Mouse (Mus musculus) neural tube, embryonic 13.5 days (tissue): ENCODE data around the gene Prtg. TPM values are rescaled to one million over a fixed set of nuclear protein-coding genes. Genes with fewer than 3 reads are reported as not detected.

Experiments used
- ATAC-seq: fragments of 200-750 bp; cut with Nextera tagmentation; 2 replicates; pipeline ENCODE4 v1.8.0; 2017; ENCODE audit warnings: low read depth, mild to moderate bottlenecking, moderate TSS enrichment, moderate library complexity
- H3K27ac ChIP-seq: fragments of 300-500 bp; sonication (generic); replicated peaks from 2 replicates; pipeline ENCODE4 v1.5.1; 2015; ENCODE audit warnings: moderate library complexity, mild to moderate bottlenecking, inconsistent platforms
- H3K27me3 ChIP-seq: fragments of 300-500 bp; sonication (generic); 2 replicates; pipeline ENCODE4 v1.6.1; 2015; ENCODE audit warnings: mild to moderate bottlenecking, inconsistent platforms
- H3K36me3 ChIP-seq: fragments of 300-500 bp; sonication (generic); 2 replicates; pipeline ENCODE4 v1.6.1; 2015; ENCODE audit warnings: mild to moderate bottlenecking, inconsistent platforms
- H3K4me1 ChIP-seq: fragments of 300-500 bp; sonication (generic); replicated peaks from 2 replicates; pipeline ENCODE4 v1.6.1; 2015; ENCODE audit warnings: inconsistent platforms
- H3K4me2 ChIP-seq: fragments of 300-500 bp; sonication (generic); 2 replicates; pipeline ENCODE4 v1.6.1; 2015; ENCODE audit warnings: inconsistent platforms, mild to moderate bottlenecking, moderate library complexity
- H3K4me3 ChIP-seq: fragments of 300-500 bp; sonication (generic); 2 replicates; pipeline ENCODE4 v1.5.1; 2015; ENCODE audit warnings: mild to moderate bottlenecking, inconsistent platforms
- H3K9ac ChIP-seq: fragments of 300-500 bp; sonication (generic); 2 replicates; pipeline ENCODE4 v1.6.1; 2015; ENCODE audit warnings: moderate library complexity, mild to moderate bottlenecking, inconsistent platforms
- H3K9me3 ChIP-seq: fragments of 300-500 bp; sonication (generic); 2 replicates; pipeline ENCODE4 v1.6.1; 2016; ENCODE audit warnings: inconsistent platforms
- WGBS: fragments of 180-500 bp; shearing (Covaris S2); methylation state at CpG from one replicate; pipeline ENCODE4 v1.1.7; 2015; 5-methylcytosine and 5-hydroxymethylcytosine counted together
- polyA plus RNA-seq: library from polyadenylated mRNA; unstranded; fragments of >200 nt; fragmentation: Nextera tagmentation; extraction: Ambion mirVana; gene quantifications from 2 replicates; pipeline ENCODE4 v1.2.1, GENCODE M21; 2015

Gene Prtg
- polyA plus RNA-seq, 1 experiment from 2014 or later, result 0.52 TPM

DNA sequence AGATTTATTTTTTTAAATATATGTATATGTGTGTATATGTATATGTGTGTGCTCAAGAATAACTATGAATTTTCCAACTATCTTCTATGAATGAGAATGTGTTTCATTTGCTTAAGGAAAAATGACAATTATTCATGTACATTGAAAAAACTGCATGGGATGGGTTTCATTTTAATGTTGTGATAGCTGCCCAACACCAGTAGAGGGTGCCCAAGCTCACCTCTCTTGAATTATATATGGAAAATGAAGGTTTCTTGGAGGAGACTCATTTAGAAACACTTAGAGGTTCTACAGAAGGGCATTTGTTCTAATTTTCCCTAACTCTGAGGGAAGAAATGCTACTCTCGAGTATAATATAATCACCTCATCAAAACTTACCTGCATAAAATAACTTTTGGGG, 83.1 kb downstream of the Prtg start:
- Histone ChIP-seq H3K9me3 (no peaks in the 10 kb centered on the region), H3K36me3 (0 out of 2 replicates have a peak, but pooled peaks cover under 1% of the 10 kb centered on the region), H3K27ac (no peak overlapping the region), H3K4me2 (no peak overlapping the region), H3K27me3 (no peaks in the 10 kb centered on the region), H3K9ac (no peak overlapping the region), H3K4me3 (no peak overlapping the region), H3K4me1 (no peaks in the 10 kb centered on the region)
- no peak for ATAC-seq
- 83% methylated on average over 1 of the region's 1 CpGs for WGBS

DNA sequence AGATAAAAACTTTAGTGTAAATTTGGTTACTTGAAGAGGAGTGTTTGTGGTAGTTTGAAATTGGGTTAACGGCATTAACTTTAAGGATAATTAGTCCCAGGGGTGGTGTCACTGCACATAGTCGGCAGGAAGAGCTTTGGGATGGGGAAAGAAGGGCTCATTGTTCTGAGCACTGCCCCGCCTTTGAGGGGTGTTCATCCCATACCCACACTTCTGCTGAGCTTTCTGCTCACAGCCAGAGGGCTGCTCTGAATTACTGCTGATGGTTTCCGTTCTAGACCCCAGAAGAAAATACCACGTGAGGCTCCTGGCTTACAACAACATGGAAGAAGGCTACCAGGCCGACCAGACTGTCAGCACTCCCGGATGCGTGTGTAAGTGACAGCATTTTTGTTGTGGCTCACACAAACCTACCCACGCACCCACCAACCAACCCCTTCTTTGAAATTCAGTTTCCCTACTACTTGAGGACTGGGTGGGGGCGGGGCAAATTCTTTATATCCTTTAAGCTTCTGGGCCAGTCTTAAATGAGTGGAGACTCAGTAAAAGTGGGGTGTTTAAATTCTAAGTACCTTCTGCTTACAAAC, 83.9 kb downstream of the Prtg start:
- no peak for ATAC-seq

DNA sequence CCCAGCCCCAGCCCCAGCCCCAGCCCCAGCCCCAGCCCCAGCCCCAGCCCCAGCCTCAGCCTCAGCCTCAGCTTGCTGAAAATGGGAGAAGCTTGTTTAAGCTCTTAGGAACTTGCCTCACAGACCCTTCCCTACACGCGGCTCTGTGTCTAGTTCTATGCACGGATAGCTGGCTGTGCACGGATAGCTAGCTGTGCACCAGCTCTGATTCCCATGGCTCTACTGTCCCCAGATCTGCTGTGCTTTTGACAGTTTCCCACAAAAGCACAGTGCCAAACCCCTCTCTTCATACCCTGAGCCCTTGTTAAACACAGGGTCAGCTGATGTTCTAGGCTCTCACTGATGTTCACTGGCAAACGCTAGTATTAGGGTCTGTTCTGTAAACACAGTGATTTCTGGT, 86.1 kb downstream of the Prtg start:
- Histone ChIP-seq H3K9ac (no peak overlapping the region), H3K4me3 (no peak overlapping the region), H3K9me3 (no peaks in the 10 kb centered on the region), H3K36me3 (0 out of 2 replicates have a peak, but pooled peaks cover 4% of the 10 kb centered on the region), H3K4me1 (no peaks in the 10 kb centered on the region), H3K27ac (no peak overlapping the region), H3K4me2 (no peak overlapping the region), H3K27me3 (no peaks in the 10 kb centered on the region)
- no peak for ATAC-seq
- 95% methylated on average over 5 of the region's 5 CpGs for WGBS

More for the DNA sequence above, 83.9 kb downstream of the Prtg start:
- 75% methylated on average over 10 of the region's 10 CpGs for WGBS
- H3K9me3 ChIP-seq, result no peaks in the 10 kb centered on the region
- no peaks in the 10 kb centered on the region for H3K4me1 ChIP-seq
- no peak overlapping the region for H3K27ac ChIP-seq
- H3K36me3 ChIP-seq, result 0 out of 2 replicates have a peak, but pooled peaks cover 4% of the 10 kb centered on the region
- H3K27me3 ChIP-seq, result no peaks in the 10 kb centered on the region
- no peak overlapping the region for H3K4me2 ChIP-seq
- H3K9ac ChIP-seq, result no peak overlapping the region
- no peak overlapping the region for H3K4me3 ChIP-seq

DNA sequence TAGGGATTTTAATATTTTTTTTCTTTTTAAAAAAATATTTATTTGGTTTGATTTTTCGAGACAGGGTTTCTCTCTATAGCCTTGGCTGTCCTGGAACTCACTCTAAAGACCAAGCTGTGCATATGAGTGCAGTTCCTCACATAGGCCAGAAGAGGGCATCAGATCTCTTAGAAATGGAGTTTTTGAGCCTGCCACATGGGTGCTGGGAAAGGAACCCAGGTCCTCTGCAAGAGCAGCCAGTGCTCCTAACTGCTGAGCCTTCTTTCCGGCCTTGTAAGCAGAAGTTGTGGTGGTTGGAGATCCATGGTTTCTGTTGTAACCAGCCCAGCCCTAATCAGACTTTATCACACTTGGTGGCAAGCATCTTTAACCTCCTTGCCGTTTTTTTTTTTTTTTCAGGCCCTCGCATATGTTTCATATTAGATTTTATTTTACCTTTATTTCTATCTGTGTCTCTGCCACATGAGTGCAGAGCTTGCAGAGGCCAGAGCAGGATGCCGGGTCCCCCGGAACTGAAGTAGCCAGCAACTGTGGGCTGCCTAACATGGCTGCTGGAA, 88.2 kb downstream of the Prtg start:
- Histone ChIP-seq H3K4me3 (no peak overlapping the region), H3K27ac (no peak overlapping the region), H3K27me3 (no peaks in the 10 kb centered on the region), H3K4me1 (no peaks in the 10 kb centered on the region), H3K9ac (no peak overlapping the region), H3K36me3 (0 out of 2 replicates have a peak, but pooled peaks cover 4% of the 10 kb centered on the region), H3K4me2 (no peak overlapping the region), H3K9me3 (no peaks in the 10 kb centered on the region)
- no peak for ATAC-seq
- WGBS, result 93% methylated on average over 6 of the region's 6 CpGs

DNA sequence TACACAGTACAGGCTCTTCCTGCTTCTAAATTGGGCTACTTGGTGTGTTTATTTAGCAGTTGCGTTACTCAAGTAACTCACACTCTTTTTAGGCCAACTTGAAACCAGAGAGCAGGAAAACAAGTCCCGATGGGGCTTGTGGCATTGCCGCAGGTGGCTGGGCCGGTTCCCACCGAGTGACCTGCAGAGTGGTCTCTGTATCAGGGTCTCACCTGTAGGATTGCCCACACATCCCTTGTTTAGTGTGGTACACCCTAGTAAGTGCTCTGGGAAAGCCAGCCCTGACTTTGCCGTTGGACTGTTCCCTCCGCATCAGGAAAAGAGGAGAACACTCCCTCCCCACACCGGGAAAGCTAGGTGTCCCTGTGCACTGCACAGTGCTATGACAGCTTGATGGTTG, 95.4 kb downstream of the Prtg start:
- H3K27ac ChIP-seq, result no peak overlapping the region
- no peaks in the 10 kb centered on the region for H3K36me3 ChIP-seq
- 88% methylated on average over 8 of the region's 8 CpGs for whole genome bisulfite sequencing
- no peak overlapping the region for H3K4me3 ChIP-seq
- no peaks in the 10 kb centered on the region for H3K27me3 ChIP-seq
- no peak overlapping the region for H3K4me2 ChIP-seq
- H3K9ac ChIP-seq, result no peak overlapping the region
- H3K9me3 ChIP-seq, result no peaks in the 10 kb centered on the region
- ATAC-seq, result no peak
- H3K4me1 ChIP-seq, result no peaks in the 10 kb centered on the region

DNA sequence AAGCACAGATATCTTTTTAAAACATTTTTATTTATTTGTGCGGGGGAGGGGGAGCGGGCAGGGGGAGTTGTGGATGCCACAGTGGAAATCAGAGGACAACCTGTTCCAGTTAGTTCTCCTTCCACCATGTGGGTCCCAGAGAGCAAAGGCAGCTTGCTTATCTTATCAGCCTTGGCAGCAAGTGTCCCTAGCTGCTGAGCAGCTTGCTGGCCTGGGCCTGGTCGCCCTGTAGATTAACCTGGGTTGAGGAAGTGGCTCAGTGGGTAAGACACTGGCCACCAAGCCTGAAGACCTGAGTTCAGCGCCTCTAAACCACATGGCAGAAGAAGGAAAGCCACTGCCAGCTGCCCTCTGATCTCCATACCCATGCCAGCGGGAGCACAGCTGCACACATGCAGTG, 95.9 kb downstream of the Prtg start:
- Histone ChIP-seq H3K27ac (no peak overlapping the region), H3K27me3 (no peaks in the 10 kb centered on the region), H3K4me2 (no peak overlapping the region), H3K4me1 (no peaks in the 10 kb centered on the region), H3K36me3 (no peaks in the 10 kb centered on the region), H3K4me3 (no peak overlapping the region), H3K9ac (no peak overlapping the region), H3K9me3 (no peaks in the 10 kb centered on the region)
- no peak for ATAC-seq
- 94% methylated on average over 5 of the region's 5 CpGs for WGBS

DNA sequence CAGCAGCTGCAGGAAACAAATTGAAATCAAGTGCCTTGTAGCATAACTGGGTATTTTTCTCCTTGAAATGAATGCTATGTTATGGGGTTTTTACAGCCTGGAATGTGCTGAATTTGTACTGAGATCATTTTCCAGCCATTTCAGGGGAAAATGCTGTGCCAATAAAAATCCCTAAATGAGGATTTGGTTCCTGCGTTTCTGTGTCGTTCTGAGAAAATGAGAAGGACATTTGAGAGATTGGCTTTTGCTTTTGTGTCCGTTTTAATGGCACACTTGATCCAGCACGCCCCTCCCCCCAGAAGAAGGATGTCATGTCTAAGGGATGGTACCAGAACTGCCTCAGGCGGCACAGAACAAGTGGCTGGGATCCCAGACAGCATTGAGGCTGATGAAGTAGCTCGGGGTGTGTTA, 100.0 kb downstream of the Prtg start:
- no peaks in the 10 kb centered on the region for H3K9me3 ChIP-seq
- H3K27ac ChIP-seq, result no peak overlapping the region
- no peaks in the 10 kb centered on the region for H3K4me1 ChIP-seq
- H3K27me3 ChIP-seq, result no peaks in the 10 kb centered on the region
- no peak overlapping the region for H3K4me2 ChIP-seq
- ATAC-seq, result no peak
- H3K36me3 ChIP-seq, result no peaks in the 10 kb centered on the region
- no peak overlapping the region for H3K9ac ChIP-seq
- no peak overlapping the region for H3K4me3 ChIP-seq
- WGBS, result 66% methylated on average over 6 of the region's 6 CpGs

DNA sequence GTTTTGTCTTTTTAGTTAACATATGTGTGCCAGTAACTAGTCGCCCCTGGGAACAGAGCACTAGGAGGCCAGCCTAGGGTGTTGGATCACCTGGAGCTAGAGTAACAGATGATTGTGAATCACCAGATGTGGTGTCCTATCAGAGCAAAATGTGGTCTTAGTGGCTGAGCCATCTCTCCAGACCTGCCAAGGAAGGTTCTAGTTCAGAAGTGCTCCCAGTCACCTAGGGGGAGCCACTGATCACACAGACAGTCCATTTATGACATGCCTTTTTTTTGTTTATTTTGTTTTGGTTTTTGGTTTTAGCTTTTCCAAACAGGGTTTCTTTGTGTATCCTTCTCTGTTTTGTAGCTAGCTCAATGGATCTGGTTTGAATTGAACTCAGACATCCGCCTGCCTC, 104.7 kb downstream of the Prtg start:
- 89% methylated on average over 2 of the region's 2 CpGs for WGBS
- Histone ChIP-seq H3K4me1 (no peaks in the 10 kb centered on the region), H3K9ac (no peak overlapping the region), H3K4me3 (no peak overlapping the region), H3K36me3 (no peaks in the 10 kb centered on the region), H3K27ac (no peak overlapping the region), H3K27me3 (no peaks in the 10 kb centered on the region), H3K4me2 (no peak overlapping the region), H3K9me3 (no peaks in the 10 kb centered on the region)
- no peak for ATAC-seq

DNA sequence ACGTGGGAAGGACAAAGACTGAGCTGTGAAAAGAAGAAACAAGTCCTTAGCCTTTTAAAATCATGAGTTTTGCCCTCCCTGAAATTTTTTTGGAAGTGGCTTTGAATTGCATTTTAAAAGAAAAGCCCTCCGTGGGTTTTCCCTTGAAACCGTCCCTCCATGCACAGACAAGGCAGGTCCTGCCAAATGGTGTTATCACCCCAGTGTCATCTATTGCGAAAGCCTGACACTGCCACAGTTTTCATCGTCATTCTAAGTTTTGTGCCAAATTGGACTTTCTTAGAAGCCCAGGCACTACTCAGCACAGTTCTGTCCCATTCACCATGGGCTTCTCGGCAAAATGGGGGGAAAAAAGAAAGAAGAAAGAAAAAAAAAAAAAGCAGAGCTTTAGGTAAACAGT, 106.9 kb downstream of the Prtg start:
- no peaks in the 10 kb centered on the region for H3K4me1 ChIP-seq
- H3K4me2 ChIP-seq, result no peak overlapping the region
- H3K4me3 ChIP-seq, result no peak overlapping the region
- H3K27ac ChIP-seq, result no peak overlapping the region
- no peaks in the 10 kb centered on the region for H3K9me3 ChIP-seq
- H3K9ac ChIP-seq, result no peak overlapping the region
- ATAC-seq, result no peak
- H3K27me3 ChIP-seq, result no peaks in the 10 kb centered on the region
- no peaks in the 10 kb centered on the region for H3K36me3 ChIP-seq
- WGBS, result 76% methylated on average over 6 of the region's 6 CpGs

DNA sequence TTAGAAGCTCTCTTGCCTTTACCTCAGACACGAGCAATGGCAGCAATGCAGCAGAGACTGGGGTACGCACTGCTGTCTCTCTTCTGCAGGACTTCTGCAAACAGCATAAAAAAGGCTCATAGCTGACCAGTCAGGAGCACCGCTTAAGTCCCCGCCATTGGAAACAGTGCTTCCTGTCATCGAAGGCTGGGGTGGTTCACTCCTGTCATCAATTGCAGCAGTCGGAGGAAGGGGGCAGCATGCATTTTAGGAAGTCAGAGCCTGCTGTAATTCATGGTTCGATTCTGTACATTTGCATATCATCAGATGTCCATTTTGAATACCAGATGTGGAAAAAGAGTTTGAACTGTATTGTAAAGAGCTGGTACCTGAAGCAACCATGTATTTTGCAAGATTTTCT, 109.1 kb downstream of the Prtg start:
- no peaks in the 10 kb centered on the region for H3K36me3 ChIP-seq
- ATAC-seq, result no peak
- no peaks in the 10 kb centered on the region for H3K9me3 ChIP-seq
- no peak overlapping the region for H3K27ac ChIP-seq
- H3K4me1 ChIP-seq, result no peaks in the 10 kb centered on the region
- H3K27me3 ChIP-seq, result no peaks in the 10 kb centered on the region
- no peak overlapping the region for H3K9ac ChIP-seq
- 71% methylated on average over 7 of the region's 7 CpGs for WGBS
- H3K4me3 ChIP-seq, result no peak overlapping the region
- no peak overlapping the region for H3K4me2 ChIP-seq

DNA sequence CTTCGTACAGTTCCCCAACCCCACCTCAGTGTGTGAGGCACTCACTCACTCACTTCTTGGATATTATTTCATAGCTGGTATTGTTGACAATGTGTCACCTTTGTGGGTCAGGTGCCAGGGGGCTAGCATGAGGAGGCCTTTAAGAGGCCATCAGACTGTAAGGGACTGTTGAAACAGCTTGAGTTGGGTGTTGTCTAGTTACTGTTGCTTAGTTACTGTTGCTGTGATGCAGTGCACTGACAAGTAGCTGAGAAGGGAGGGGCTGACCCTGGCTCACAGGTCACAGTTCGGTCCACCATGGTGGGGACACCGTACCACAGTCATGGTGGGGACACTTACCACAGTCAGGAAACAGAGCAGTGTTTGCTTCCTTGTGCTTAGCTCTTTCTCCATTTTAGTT, 116.4 kb downstream of the Prtg start:
- H3K4me3 ChIP-seq, result no peak overlapping the region
- H3K27ac ChIP-seq, result no peak overlapping the region
- H3K27me3 ChIP-seq, result peaks cover 8% of the 10 kb centered on the region; the same call in 1 of the 2 replicates
- no peaks in the 10 kb centered on the region for H3K36me3 ChIP-seq
- H3K4me2 ChIP-seq, result no peak overlapping the region
- 74% methylated on average over 3 of the region's 3 CpGs for WGBS
- H3K9ac ChIP-seq, result no peak overlapping the region
- H3K9me3 ChIP-seq, result no peaks in the 10 kb centered on the region
- no peak for ATAC-seq
- peaks cover 26% of the 10 kb centered on the region for H3K4me1 ChIP-seq

DNA sequence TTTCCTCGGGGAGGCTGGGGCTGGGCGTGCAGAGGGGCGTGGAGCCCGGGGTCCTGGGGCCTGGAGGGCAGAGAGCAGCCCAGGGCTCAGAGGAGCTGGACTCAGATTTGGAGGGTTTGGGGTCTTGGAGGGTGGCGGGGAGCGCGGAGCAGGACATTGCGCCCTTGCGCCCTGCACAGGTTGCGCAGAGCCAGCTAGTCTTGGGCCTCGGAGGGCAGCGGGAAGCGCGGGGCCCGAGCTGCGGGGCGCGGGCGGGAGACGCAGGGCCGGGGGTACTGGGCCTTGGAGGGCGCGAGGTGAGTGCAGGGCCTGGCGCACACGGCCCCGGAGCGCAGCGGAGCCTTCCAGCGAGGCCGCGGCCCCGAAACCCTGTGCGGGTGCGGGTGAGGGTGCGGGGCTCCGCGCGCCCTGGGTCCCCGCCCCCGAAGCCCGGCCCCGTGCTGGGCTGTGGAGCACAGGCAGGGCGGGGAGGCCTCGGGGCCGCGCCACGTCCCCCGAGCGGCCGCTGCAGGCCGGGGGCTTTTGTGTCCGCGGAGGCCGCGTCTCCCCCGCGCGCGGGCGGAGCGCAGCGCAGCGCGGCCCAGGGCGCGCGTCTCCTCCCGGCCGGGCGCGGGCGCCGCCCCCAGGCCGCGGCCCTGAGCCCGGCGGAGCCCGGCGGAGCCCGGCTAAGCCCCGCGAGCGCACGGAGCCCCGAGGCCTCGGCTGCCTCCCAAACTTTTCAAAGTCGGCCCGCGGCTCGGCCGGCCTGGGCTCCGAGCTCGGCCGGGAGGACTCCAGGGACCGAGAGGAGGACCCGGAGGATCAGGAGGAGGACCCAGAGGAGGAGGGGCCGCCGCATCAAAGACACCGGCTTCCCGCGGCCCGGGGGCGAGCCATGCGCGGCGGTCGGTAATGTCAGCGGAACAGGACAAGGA, 118.6 kb downstream of the Prtg start, which contains the start of gene Pygo1:
Pygo1 (plus strand) TSS at position 625 of the 914 bp plus-strand sequence.
- Histone ChIP-seq H3K4me3 (peak within 1 kb of the TSS; percentile 79), H3K4me1 (peaks cover 28% of the 10 kb centered on the region), H3K9me3 (no peaks in the 10 kb centered on the region), H3K4me2 (peak within 1 kb of the TSS; percentile 86), H3K27ac (peak within 1 kb of the TSS; percentile 86), H3K9ac (peak within 1 kb of the TSS; percentile 96), H3K27me3 (peaks cover 8% of the 10 kb centered on the region; the same call in 1 of the 2 replicates), H3K36me3 (0 out of 2 replicates have a peak, but pooled peaks cover 2% of the 10 kb centered on the region)
- under 1% methylated on average over 77 of the region's 108 CpGs for WGBS
- peak; percentile 90 for ATAC-seq
